Mouse (Mus musculus): Measurements from ENCODE around the gene Aktip. TPM values are rescaled to one million over a fixed set of nuclear protein-coding genes. Genes with fewer than 3 reads are reported as not detected.

The Aktip gene
- polyA plus RNA-seq, 2 experiments: 30.4 to 58.0 TPM

DNA sequence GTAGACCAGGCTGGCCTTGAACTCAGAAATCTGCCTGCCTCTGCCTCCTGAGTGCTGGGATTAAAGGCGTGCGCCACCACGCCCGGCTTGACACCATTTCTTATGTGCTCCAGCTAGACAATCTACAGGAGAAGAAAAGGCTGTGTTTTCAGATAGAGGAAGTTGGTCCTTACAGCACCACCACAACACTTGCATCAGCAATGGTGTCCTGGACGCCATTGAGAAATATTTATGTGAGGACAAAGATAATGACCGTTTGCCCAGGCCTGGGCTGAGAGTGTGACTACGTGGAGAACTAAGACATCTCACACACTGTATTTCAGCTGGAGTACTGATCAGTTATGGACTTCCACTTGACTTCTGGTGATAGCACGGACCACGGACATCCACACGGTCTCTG is 41.2 kb downstream of the Aktip start:
- no peaks in the 10 kb centered on the region for H3K36me3 ChIP-seq (ENCODE audit: control insufficient read depth, insufficient read depth, low read length)
- peaks cover 3% of the 10 kb centered on the region; the same call in 1 of the 2 replicates for H3K9me3 ChIP-seq (ENCODE audit: control insufficient read depth, low read length)
- no peak overlapping the region for H3K4me2 ChIP-seq (replicated peaks; ENCODE audit: low read depth, low read length, severe bottlenecking)
- no peaks in the 10 kb centered on the region for H3K4me1 ChIP-seq (ENCODE audit: control insufficient read depth, insufficient read depth, low read length)
- no peak overlapping the region for H3K27ac ChIP-seq (replicated peaks; ENCODE audit: low read depth, low read length)
- H3K4me3 ChIP-seq (replicated peaks; ENCODE audit: low read length): no peak overlapping the region
- H3K27me3 ChIP-seq (ENCODE audit: control insufficient read depth, insufficient read depth, low read length): no peaks in the 10 kb centered on the region
- H3K9ac ChIP-seq (ENCODE audit: low read depth, low read length, severe bottlenecking): no peak overlapping the region
- DNase-seq (ENCODE audit: low spot score) (no peak), ATAC-seq (ENCODE audit: low FRiP score, low read depth) (no peak)
- no peak for TF ChIP-seq POLR2A (IDR thresholded peaks at IDR 0.05; ENCODE audit: borderline replicate concordance, extremely low read depth, insufficient read depth, insufficient read length)
- 94% methylated on average over 10 of the region's 10 CpGs for WGBS

DNA sequence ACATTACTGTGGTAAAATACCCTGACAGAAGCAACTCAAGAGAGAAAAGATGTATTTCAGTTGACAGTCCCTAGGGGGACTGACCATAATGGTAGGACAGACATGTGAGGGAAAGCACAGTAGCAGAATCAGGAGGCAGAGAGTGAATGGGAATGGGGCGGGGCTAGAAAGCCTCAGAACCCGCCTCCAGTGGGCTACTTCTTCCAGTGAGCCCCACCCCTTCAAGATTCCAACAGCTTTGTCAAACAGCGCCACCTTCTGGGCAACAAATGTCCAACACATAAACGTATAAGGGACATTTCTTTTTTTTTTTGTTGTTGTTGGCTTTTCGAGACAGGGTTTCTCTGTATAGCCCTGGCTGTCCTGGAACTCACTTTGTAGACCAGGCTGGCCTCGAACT is 45.2 kb downstream of the Aktip start:
- Histone ChIP-seq H3K27ac (replicated peaks; ENCODE audit: low read depth, low read length) (no peak overlapping the region), H3K4me2 (replicated peaks; ENCODE audit: low read depth, low read length, severe bottlenecking) (no peak overlapping the region), H3K4me1 (ENCODE audit: control insufficient read depth, insufficient read depth, low read length) (no peaks in the 10 kb centered on the region), H3K4me3 (replicated peaks; ENCODE audit: low read length) (no peak overlapping the region), H3K36me3 (ENCODE audit: control insufficient read depth, insufficient read depth, low read length) (no peaks in the 10 kb centered on the region), H3K27me3 (ENCODE audit: control insufficient read depth, insufficient read depth, low read length) (no peaks in the 10 kb centered on the region), H3K9ac (ENCODE audit: low read depth, low read length, severe bottlenecking) (no peak overlapping the region), H3K9me3 (ENCODE audit: control insufficient read depth, low read length) (peaks cover 3% of the 10 kb centered on the region; the same call in 1 of the 2 replicates)
- TF ChIP-seq POLR2A (IDR thresholded peaks at IDR 0.05; ENCODE audit: borderline replicate concordance, extremely low read depth, insufficient read depth, insufficient read length): no peak
- DNase-seq (ENCODE audit: low spot score): peak; percentile 7
- 40% methylated on average over 6 of the region's 6 CpGs for WGBS
- ATAC-seq (ENCODE audit: low FRiP score, low read depth): no peak

DNA sequence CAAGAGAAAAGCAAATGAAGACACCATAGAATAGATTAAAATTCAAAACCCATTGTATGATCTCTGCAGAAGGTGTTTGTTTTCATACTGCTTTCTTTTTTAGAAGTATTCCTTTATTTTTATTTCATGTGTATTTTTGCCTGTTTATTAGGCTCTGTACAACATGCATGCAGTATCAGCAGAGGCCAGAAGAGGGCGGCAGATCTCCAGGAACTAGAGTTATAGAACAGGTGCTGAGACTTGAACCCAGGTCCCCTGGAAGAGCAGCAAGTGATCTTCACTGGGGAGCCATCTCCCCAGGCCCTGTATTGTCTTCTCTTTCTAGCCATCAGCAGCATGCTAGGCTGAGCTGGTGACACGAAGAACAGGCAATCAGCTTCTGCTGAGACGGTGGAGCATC is 45.9 kb downstream of the Aktip start:
- H3K4me3 ChIP-seq (replicated peaks; ENCODE audit: low read length): no peak overlapping the region
- peaks cover 1% of the 10 kb centered on the region; the same call in 1 of the 2 replicates for H3K4me1 ChIP-seq (ENCODE audit: control insufficient read depth, insufficient read depth, low read length)
- no peaks in the 10 kb centered on the region for H3K27me3 ChIP-seq (ENCODE audit: control insufficient read depth, insufficient read depth, low read length)
- no peak overlapping the region for H3K4me2 ChIP-seq (replicated peaks; ENCODE audit: low read depth, low read length, severe bottlenecking)
- no peaks in the 10 kb centered on the region for H3K36me3 ChIP-seq (ENCODE audit: control insufficient read depth, insufficient read depth, low read length)
- peaks cover 3% of the 10 kb centered on the region; the same call in 1 of the 2 replicates for H3K9me3 ChIP-seq (ENCODE audit: control insufficient read depth, low read length)
- DNase-seq (ENCODE audit: low spot score): no peak
- no peak overlapping the region for H3K27ac ChIP-seq (replicated peaks; ENCODE audit: low read depth, low read length)
- H3K9ac ChIP-seq (ENCODE audit: low read depth, low read length, severe bottlenecking): no peak overlapping the region
- TF ChIP-seq POLR2A (IDR thresholded peaks at IDR 0.05; ENCODE audit: borderline replicate concordance, extremely low read depth, insufficient read depth, insufficient read length): no peak
- ATAC-seq (ENCODE audit: low FRiP score, low read depth): no peak
- WGBS: 77% methylated on average over 3 of the region's 3 CpGs

DNA sequence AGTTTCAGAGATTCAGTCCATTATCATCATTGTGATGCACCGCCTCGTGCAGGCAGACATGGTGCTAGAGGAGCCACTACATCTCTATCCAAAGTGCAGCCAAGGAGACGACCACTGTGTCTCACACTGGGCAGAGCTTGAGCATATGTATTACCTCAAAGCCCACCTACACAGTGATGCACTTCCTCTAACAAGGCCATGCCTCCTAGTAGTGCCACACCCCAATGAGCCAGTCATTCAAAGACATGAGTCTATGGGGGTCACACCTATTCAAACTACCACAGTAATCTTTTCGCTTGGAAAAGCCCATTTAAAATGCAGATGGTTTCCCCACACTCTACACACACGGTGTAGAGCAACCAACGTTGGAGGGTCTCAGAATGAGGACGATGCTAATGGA is 48.2 kb downstream of the Aktip start:
- no peaks in the 10 kb centered on the region for H3K27me3 ChIP-seq (ENCODE audit: control insufficient read depth, insufficient read depth, low read length)
- H3K4me3 ChIP-seq (replicated peaks; ENCODE audit: low read length): no peak overlapping the region
- no peak for TF ChIP-seq POLR2A (IDR thresholded peaks at IDR 0.05; ENCODE audit: borderline replicate concordance, extremely low read depth, insufficient read depth, insufficient read length)
- 91% methylated on average over 7 of the region's 7 CpGs for WGBS
- ATAC-seq (ENCODE audit: low FRiP score, low read depth): no peak
- peaks cover 5% of the 10 kb centered on the region; the same call in 1 of the 2 replicates for H3K4me1 ChIP-seq (ENCODE audit: control insufficient read depth, insufficient read depth, low read length)
- H3K36me3 ChIP-seq (ENCODE audit: control insufficient read depth, insufficient read depth, low read length): no peaks in the 10 kb centered on the region
- DNase-seq (ENCODE audit: low spot score): no peak
- H3K9me3 ChIP-seq (ENCODE audit: control insufficient read depth, low read length): peaks cover 3% of the 10 kb centered on the region; the same call in 1 of the 2 replicates
- H3K27ac ChIP-seq (replicated peaks; ENCODE audit: low read depth, low read length): no peak overlapping the region
- H3K4me2 ChIP-seq (replicated peaks; ENCODE audit: low read depth, low read length, severe bottlenecking): no peak overlapping the region
- H3K9ac ChIP-seq (ENCODE audit: low read depth, low read length, severe bottlenecking): no peak overlapping the region

DNA sequence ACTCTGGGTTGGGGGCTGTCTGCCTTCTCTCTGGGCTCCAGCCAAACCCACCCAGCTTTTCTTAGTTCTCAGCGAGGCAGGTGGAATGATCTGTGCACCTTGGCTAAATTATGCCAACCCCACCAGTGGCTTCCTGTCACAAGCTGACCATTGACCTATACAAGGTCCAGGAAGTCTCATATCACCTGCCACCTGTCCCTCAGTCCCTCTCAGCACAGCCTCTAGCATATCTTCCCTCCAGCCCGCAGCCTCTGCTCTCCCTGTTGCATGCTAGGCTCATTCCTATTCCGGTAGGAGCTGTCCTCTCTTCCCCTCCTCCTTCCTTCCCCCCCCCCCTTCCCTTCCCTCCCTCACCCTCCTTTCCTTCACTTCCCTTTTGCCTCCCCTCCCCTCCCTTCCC is 50.5 kb downstream of the Aktip start:
- DNase-seq (ENCODE audit: low spot score) (no peak), ATAC-seq (ENCODE audit: low FRiP score, low read depth) (no peak)
- 65% methylated on average over 3 of the region's 3 CpGs for WGBS
- Histone ChIP-seq H3K9ac (ENCODE audit: low read depth, low read length, severe bottlenecking) (no peak overlapping the region), H3K27me3 (ENCODE audit: control insufficient read depth, insufficient read depth, low read length) (no peaks in the 10 kb centered on the region), H3K4me2 (replicated peaks; ENCODE audit: low read depth, low read length, severe bottlenecking) (no peak overlapping the region), H3K4me1 (ENCODE audit: control insufficient read depth, insufficient read depth, low read length) (peaks cover 5% of the 10 kb centered on the region; the same call in 1 of the 2 replicates), H3K27ac (replicated peaks; ENCODE audit: low read depth, low read length) (no peak overlapping the region), H3K36me3 (ENCODE audit: control insufficient read depth, insufficient read depth, low read length) (no peaks in the 10 kb centered on the region), H3K9me3 (ENCODE audit: control insufficient read depth, low read length) (no peaks in the 10 kb centered on the region), H3K4me3 (replicated peaks; ENCODE audit: low read length) (no peak overlapping the region)
- no peak for TF ChIP-seq POLR2A (IDR thresholded peaks at IDR 0.05; ENCODE audit: borderline replicate concordance, extremely low read depth, insufficient read depth, insufficient read length)

Measured in limb, embryonic 14.5 days (tissue).